Mouse (Mus musculus) midbrain, embryonic 15.5 days (tissue): ENCODE results near the gene Tpcn2. TPM values are rescaled to one million over a fixed set of nuclear protein-coding genes. Genes with fewer than 3 reads are reported as not detected.

Source experiments
- ATAC-seq: fragments of 200-750 bp; cut with Nextera tagmentation; replicated peaks from 2 replicates; pipeline ENCODE4 v1.8.0; 2017; ENCODE audit warnings: moderate TSS enrichment
- H3K27ac ChIP-seq: fragments of 300-500 bp; sonication (generic); 2 replicates; pipeline ENCODE4 v1.5.1; 2015; ENCODE audit warnings: mild to moderate bottlenecking, inconsistent platforms
- H3K27me3 ChIP-seq: fragments of 300-500 bp; sonication (generic); replicated peaks from 2 replicates; pipeline ENCODE4 v1.6.1; 2015; ENCODE audit warnings: inconsistent platforms
- H3K36me3 ChIP-seq: fragments of 300-500 bp; sonication (generic); replicated peaks from 2 replicates; pipeline ENCODE4 v1.6.1; 2015; ENCODE audit warnings: inconsistent platforms
- H3K4me1 ChIP-seq: fragments of 300-500 bp; sonication (generic); 2 replicates; pipeline ENCODE4 v1.6.1; 2015; ENCODE audit warnings: inconsistent platforms
- H3K4me2 ChIP-seq: fragments of 300-500 bp; sonication (generic); 2 replicates; pipeline ENCODE4 v1.6.1; 2015; ENCODE audit warnings: inconsistent platforms, mild to moderate bottlenecking, moderate library complexity
- H3K4me3 ChIP-seq: fragments of 300-500 bp; sonication (generic); 2 replicates; pipeline ENCODE4 v1.5.1; 2015; ENCODE audit warnings: mild to moderate bottlenecking, inconsistent platforms
- H3K9ac ChIP-seq: fragments of 300-500 bp; sonication (generic); 2 replicates; pipeline ENCODE4 v1.6.1; 2015; ENCODE audit warnings: mild to moderate bottlenecking, inconsistent platforms
- H3K9me3 ChIP-seq: fragments of 300-500 bp; sonication (generic); 2 replicates; pipeline ENCODE4 v1.6.1; 2016; ENCODE audit warnings: inconsistent platforms
- WGBS: fragments of 180-500 bp; shearing (Covaris S2); methylation state at CpG from one replicate; pipeline ENCODE4 v1.1.7; 2015; ENCODE audit warnings: mixed read lengths; 5-methylcytosine and 5-hydroxymethylcytosine counted together
- polyA plus RNA-seq: library from polyadenylated mRNA; unstranded; fragments of >200 nt; fragmentation: Nextera tagmentation; extraction: Ambion mirVana; gene quantifications from 2 replicates; pipeline ENCODE4 v1.2.1, GENCODE M21; 2015

The Tpcn2 gene
- polyA plus RNA-seq, 1 experiment from 2014 or later = 2.9 TPM

GRCm38 (mm10) chr7:145256092-145256491, 27.7 kb downstream of the Tpcn2 start:
- WGBS = 93% methylated on average over 1 of the region's 1 CpGs
- Histone ChIP-seq H3K4me2 (no peak overlapping the region), H3K27me3 (no peaks in the 10 kb centered on the region), H3K9me3 (no peaks in the 10 kb centered on the region), H3K4me3 (no peak overlapping the region), H3K9ac (no peak overlapping the region), H3K36me3 (no peaks in the 10 kb centered on the region), H3K4me1 (no peaks in the 10 kb centered on the region), H3K27ac (no peak overlapping the region)
- no peak for ATAC-seq

GRCm38 (mm10) chr7:145253986-145254630, 29.7 kb downstream of the Tpcn2 start:
- 72% methylated on average over 3 of the region's 3 CpGs for WGBS

GRCm38 (mm10) chr7:145252715-145253476, 30.9 kb downstream of the Tpcn2 start:
- Histone ChIP-seq H3K4me1 (no peaks in the 10 kb centered on the region), H3K27ac (no peak overlapping the region), H3K9me3 (no peaks in the 10 kb centered on the region), H3K36me3 (no peaks in the 10 kb centered on the region), H3K4me2 (no peak overlapping the region), H3K9ac (no peak overlapping the region), H3K4me3 (no peak overlapping the region), H3K27me3 (no peaks in the 10 kb centered on the region)
- ATAC-seq = peak; percentile 72; the same call in 1 of the 2 replicates
- 25% methylated on average over 8 of the region's 8 CpGs for WGBS

More at GRCm38 (mm10) chr7:145253986-145254630, 29.7 kb downstream of the Tpcn2 start:
- Histone ChIP-seq H3K9ac (no peak overlapping the region), H3K27me3 (no peaks in the 10 kb centered on the region), H3K4me1 (no peaks in the 10 kb centered on the region), H3K9me3 (no peaks in the 10 kb centered on the region), H3K4me2 (no peak overlapping the region), H3K4me3 (no peak overlapping the region), H3K36me3 (no peaks in the 10 kb centered on the region), H3K27ac (no peak overlapping the region)
- ATAC-seq = no peak

- no peak overlapping the region for H3K9ac ChIP-seq
- H3K4me1 ChIP-seq = no peaks in the 10 kb centered on the region
- no peak overlapping the region for H3K27ac ChIP-seq
- H3K4me3 ChIP-seq = no peak overlapping the region
- ATAC-seq = no peak
- no peaks in the 10 kb centered on the region for H3K9me3 ChIP-seq
- 76% methylated on average over 9 of the region's 9 CpGs for WGBS
- no peak overlapping the region for H3K4me2 ChIP-seq
- H3K27me3 ChIP-seq = no peaks in the 10 kb centered on the region
- no peaks in the 10 kb centered on the region for H3K36me3 ChIP-seq
These were observed 33.6 kb downstream of the Tpcn2 start for GRCm38 (mm10) chr7:145250225-145250624.

GRCm38 (mm10) chr7:145248911-145249310, 34.9 kb downstream of the Tpcn2 start:
- Histone ChIP-seq H3K4me3 (no peak overlapping the region), H3K36me3 (no peaks in the 10 kb centered on the region), H3K27me3 (no peaks in the 10 kb centered on the region), H3K27ac (no peak overlapping the region), H3K9me3 (no peaks in the 10 kb centered on the region), H3K9ac (no peak overlapping the region), H3K4me2 (no peak overlapping the region), H3K4me1 (no peaks in the 10 kb centered on the region)
- WGBS = 91% methylated on average over 2 of the region's 2 CpGs
- no peak for ATAC-seq

GRCm38 (mm10) chr7:145242851-145243712, 40.7 kb downstream of the Tpcn2 start:
- Histone ChIP-seq H3K9me3 (no peaks in the 10 kb centered on the region), H3K4me3 (no peak overlapping the region), H3K27ac (no peak overlapping the region), H3K27me3 (no peaks in the 10 kb centered on the region), H3K36me3 (no peaks in the 10 kb centered on the region), H3K4me1 (no peaks in the 10 kb centered on the region), H3K4me2 (no peak overlapping the region), H3K9ac (no peak overlapping the region)
- ATAC-seq = peak; percentile 66
- 13% methylated on average over 9 of the region's 9 CpGs for WGBS

- H3K4me3 ChIP-seq = no peak overlapping the region
- no peaks in the 10 kb centered on the region for H3K36me3 ChIP-seq
- H3K9me3 ChIP-seq = no peaks in the 10 kb centered on the region
- H3K4me1 ChIP-seq = no peaks in the 10 kb centered on the region
- H3K27me3 ChIP-seq = no peaks in the 10 kb centered on the region
- no peak overlapping the region for H3K4me2 ChIP-seq
- H3K9ac ChIP-seq = no peak overlapping the region
- no peak for ATAC-seq
- H3K27ac ChIP-seq = no peak overlapping the region
- 75% methylated on average over 9 of the region's 9 CpGs for WGBS
These were observed 41.8 kb downstream of the Tpcn2 start for GRCm38 (mm10) chr7:145242028-145242427.

GRCm38 (mm10) chr7:145240929-145241328, 42.9 kb downstream of the Tpcn2 start:
- H3K9ac ChIP-seq = no peak overlapping the region
- H3K9me3 ChIP-seq = no peaks in the 10 kb centered on the region
- no peaks in the 10 kb centered on the region for H3K27me3 ChIP-seq
- no peak for ATAC-seq
- no peak overlapping the region for H3K4me3 ChIP-seq
- H3K4me2 ChIP-seq = no peak overlapping the region
- no peak overlapping the region for H3K27ac ChIP-seq
- no peaks in the 10 kb centered on the region for H3K36me3 ChIP-seq
- 71% methylated on average over 4 of the region's 4 CpGs for WGBS
- no peaks in the 10 kb centered on the region for H3K4me1 ChIP-seq

- Histone ChIP-seq H3K4me1 (no peaks in the 10 kb centered on the region), H3K36me3 (no peaks in the 10 kb centered on the region), H3K9me3 (no peaks in the 10 kb centered on the region), H3K4me2 (no peak overlapping the region), H3K27me3 (no peaks in the 10 kb centered on the region), H3K4me3 (no peak overlapping the region), H3K27ac (no peak overlapping the region), H3K9ac (no peak overlapping the region)
- ATAC-seq = no peak
- whole genome bisulfite sequencing = 72% methylated on average over 8 of the region's 8 CpGs
These were observed 43.9 kb downstream of the Tpcn2 start for GRCm38 (mm10) chr7:145239736-145240505.

- Histone ChIP-seq H3K27ac (no peak overlapping the region), H3K4me3 (no peak overlapping the region), H3K4me2 (no peak overlapping the region), H3K9ac (no peak overlapping the region), H3K9me3 (no peaks in the 10 kb centered on the region), H3K27me3 (no peaks in the 10 kb centered on the region), H3K4me1 (no peaks in the 10 kb centered on the region), H3K36me3 (no peaks in the 10 kb centered on the region)
- WGBS = 62% methylated on average over 6 of the region's 6 CpGs
- no peak for ATAC-seq
These were observed 44.7 kb downstream of the Tpcn2 start for GRCm38 (mm10) chr7:145239145-145239544.

- Histone ChIP-seq H3K9me3 (no peaks in the 10 kb centered on the region), H3K27me3 (no peaks in the 10 kb centered on the region), H3K4me2 (no peak overlapping the region), H3K9ac (no peak overlapping the region), H3K36me3 (no peaks in the 10 kb centered on the region), H3K4me1 (no peaks in the 10 kb centered on the region), H3K27ac (no peak overlapping the region), H3K4me3 (no peak overlapping the region)
- 82% methylated on average over 10 of the region's 10 CpGs for WGBS
- no peak for ATAC-seq
These were observed 48.7 kb downstream of the Tpcn2 start for GRCm38 (mm10) chr7:145234841-145235790.
